Mouse (Mus musculus): ENCODE measurements around the gene Capn12.

The Capn12 gene

DNA sequence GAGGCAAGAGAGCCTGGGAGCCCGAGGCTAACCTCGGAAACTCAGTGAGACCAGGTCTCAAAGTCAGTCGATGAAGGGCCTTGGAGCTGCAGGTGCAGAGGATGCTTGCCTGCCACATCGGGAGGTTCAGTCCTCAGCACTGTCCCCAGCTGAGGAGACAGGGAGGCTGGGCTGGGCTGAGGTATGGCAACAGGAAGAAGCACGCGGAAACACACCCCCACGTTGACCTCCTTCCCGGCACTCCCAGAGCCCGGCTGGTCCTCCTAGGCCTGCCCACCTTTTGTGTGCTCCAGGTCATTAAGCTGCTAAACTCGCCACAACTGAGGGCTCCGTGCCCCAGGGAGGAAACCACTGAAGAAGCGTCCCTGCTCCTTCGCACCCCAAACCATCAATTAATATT lies at the start of gene Capn12:
TSS of gene Capn12 (plus strand) at position 224 of the 400 bp plus-strand sequence.
- no peak for DNase-seq (ENCODE audit: low read depth, low spot score)

DNA sequence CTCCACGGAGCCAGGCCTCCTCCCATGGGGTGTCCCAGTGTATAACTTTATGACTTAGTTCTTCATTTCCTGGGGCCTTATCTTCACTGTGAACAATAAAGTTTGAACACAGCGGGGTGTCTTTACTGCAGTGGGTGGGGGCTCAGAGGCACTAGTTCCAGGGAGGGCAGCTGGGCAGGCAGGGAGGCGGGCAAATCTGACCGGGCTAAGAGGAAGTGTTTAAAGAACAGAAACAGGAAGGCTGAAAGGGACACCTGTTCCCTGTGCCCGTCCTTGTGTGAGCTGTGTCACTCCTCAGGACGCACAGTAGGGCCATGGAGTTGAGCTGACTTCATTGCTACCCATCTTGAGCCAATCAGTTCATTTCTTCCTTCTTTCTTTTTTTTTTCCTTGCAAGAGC lies 49.1 kb upstream of the Capn12 start:
- no peak for DNase-seq (ENCODE audit: low read depth, low spot score)

DNA sequence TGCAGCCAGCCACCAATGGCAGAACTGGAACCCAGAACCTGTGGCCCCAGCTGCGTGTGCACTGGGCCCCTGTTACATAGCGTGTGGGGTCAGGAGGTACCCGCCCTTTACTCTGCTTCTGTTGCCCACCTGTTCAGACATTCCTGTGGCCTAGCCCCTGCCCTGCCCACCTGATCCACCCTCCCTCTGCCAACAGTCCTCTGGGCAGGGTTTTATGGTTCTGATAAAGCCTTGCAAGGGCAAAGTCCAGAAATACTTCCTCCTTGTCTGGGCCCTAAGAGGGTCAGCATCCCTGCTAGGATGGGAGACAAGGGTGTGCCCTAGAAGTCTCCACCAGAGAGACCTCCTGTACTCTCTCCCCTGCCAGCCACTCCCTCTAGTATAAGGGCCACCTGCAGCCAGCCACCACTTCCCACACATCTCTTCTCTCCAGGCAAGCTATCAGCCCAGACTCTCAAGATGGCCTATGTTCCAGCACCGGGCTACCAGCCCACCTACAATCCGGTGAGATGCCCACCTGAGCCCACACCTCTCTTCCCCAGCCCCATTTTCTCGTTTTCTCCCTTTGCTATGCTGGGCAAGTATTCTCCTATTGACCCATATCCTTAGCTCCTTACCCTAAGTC lies 47.4 kb upstream of the Capn12 start, which contains the start of gene Lgals4:
TSS of gene Lgals4 (plus strand) at position 132 of the 625 bp plus-strand sequence.
- no peak for DNase-seq (ENCODE audit: low read depth, low spot score)

DNA sequence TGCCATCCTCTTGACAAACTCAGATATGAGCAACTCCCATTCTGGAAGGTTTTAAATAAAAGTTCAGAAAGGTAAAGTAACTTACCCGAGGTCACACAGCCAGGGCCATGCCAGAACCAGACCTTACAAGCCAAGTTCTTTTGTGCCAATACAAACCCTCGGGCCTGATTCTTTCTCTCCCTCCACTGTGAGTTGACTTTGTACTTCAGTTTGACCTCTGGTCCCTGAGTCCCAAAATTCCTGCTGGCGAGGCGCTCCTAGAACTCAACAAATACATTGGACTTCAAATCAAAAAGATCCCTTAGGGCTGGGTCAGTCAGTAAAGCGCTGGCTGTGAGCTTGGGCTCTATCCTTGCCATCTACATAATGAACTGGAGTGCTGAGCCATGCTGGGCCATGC lies 44.3 kb upstream of the Capn12 start:
- DNase-seq (ENCODE audit: low read depth, low spot score), result no peak

DNA sequence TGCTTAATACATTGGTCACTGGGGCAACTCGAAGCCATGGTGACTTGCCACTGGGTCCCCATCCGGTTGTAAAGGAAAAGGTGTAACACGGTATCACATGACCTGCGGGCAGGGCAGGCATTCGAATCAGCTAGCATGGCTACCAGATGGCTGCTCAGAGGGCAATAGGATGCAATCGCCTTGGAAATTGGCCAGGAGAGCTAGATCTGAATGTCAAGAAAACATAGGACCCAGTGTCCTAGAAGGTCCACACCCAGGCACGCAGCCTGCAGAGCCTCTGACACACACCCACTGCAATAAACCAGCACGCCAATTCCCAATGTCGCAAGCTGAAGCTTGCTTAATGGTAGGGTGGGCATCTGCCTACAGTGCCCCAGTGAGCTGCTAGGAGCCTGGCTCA lies 42.9 kb upstream of the Capn12 start:
- no peak for DNase-seq (ENCODE audit: low read depth, low spot score)

DNA sequence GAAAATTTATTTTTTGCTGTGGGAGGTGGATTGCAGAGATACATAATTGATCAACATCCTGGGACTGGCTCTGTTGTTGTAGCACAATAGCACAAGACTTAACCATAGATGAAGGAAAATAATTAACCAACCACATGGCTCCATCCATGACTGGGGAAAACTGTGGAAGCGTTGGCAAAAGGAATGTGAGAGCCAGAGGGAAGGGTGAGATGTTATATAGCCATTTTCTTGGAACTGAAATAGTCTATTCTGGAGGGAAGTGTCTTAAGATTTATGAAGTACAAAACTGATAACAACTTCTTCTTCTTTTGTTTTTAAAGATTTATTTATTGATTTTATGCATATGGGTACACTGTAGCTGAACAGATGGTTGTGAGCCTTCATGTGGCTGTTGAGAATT lies 33.9 kb upstream of the Capn12 start:
- DNase-seq (ENCODE audit: low read depth, low spot score), result no peak

DNA sequence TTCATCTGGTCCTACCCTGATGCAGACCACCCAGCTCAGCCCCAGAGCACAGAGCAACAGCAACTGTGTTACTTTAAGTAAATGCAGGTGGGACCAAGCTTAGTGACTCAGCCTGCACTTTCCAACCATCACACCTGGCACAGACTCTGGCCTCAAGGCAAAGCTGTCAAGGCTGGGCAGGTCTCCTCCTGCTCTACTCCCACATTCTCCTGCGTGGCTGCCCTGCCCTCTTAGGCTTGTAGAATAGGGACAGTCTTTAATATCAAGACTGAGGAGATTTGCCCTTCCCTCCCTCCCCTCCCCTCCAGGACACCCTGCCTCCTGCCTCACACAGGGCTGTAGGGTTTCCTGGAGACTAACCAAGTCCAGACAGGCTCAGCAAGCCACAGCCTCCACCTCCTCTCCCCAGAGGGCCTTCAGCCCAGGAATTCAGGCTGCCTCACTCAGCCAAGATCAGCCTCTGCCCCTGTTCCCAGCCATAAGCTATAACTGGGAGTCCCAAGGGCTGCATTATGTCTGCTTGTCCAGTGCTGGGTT lies 31.5 kb upstream of the Capn12 start:
- no peak for DNase-seq (ENCODE audit: low read depth, low spot score)

DNA sequence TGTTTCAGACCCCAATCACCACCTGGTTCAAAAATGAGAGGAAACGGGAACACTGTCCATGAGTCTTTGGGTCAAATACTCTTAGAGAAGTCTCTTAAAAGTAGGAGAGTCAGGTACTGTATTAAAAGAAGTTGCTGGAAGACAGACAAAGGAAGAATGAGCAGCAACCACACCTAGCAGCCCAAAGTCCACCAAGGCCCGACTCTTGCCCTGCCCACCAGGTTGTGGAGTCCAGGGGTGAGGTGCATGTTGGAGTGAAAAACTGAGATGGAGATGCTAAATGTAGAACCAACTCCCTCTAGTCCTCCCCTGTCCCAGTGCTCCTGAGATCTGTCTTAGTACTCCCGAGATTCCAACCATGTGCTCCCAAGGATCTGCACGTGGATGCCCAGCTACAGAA lies 30.6 kb upstream of the Capn12 start:
- DNase-seq (ENCODE audit: low read depth, low spot score), result no peak

DNA sequence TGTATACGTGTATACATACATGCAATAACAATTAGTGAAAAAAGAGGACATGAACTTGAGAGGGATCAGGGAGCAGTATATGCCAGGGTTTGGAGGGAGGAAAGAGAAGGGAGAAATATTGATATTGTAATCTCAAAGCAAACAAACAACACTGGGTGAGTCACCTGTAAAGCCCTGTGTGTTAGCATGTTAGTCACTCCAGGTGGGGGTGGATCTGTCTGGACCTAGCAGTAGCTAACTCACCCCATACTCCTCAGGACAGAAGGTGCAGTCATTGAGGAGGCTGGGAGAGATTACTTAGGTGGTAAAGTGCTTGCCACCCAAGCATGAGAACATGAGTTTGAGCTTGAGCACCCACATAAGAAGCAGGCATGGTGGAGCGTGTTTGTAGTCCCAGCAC lies 21.3 kb upstream of the Capn12 start:
- no peak for DNase-seq (ENCODE audit: low read depth, low spot score)

DNA sequence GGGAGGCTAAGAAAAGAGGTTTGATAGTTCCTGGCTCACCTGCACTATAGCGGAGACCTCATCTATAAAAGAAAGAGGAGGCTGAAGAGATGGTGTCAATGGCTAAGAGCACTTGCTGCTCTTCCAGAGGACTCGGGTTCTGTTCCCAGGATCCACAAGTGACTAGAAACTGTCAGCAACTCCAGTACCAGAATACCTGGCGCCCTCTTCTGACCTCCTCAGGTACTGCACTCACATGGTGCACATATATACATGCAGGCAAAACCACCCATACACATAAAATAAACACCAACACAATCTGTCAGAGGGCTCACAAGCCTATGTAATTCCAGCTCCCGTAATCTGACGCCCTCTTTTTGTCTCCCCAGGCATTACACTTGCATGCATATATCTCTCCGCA lies 20.3 kb upstream of the Capn12 start:
- DNase-seq (ENCODE audit: low read depth, low spot score), result no peak

DNA sequence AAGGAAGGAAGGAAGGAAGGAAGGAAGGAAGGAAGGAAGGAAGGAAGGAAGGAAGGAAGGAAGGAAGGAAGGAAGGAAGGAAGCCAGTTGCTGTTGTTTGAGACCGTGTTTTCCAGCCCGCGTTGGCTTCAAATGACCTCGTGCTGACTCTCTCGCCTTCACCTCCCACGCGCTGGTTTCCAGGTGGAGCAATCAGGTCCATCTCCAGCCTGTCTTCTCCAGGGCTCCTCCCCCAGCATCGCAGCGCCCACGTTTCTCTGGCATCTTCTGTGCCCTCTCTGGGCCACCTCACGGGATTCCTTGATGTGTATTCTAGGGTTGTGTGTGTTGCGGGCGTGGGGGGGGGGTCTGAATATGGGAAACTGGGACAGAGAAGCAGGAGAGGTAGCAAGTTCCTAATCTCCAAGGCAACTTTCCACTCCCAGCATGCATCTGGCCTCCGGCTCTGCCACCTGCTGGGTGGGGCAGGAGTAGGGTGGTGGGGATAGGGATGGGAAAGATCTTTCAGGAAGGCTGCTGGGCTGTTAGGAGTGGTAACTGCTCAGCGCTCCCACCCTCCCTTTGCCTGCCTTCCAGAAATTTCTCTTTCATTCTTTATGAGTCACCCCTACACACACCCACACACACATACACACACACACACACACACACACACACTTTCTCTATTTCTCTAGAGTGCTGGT lies 18.3 kb upstream of the Capn12 start:
- DNase-seq (ENCODE audit: low read depth, low spot score), result no peak

DNA sequence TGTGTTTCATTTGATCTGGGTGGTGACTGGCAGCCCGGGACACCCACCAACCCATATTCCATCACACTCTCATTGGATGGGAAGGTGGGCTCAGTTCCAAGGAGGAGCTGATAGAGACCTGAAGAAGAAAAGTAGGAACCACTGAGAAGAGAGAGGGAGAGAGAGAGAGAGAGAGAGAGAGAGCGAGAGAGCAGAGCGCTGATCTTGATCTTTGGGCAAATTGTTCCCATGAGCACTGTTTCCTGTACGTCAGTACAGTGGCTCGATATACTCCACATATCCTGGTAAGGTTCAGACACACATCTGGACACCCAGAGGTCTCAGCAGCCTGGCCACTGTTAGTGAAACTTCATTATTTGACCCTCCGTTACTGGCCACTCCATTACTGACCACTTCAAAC lies 17.7 kb upstream of the Capn12 start, which contains the start of gene Lgals7:
TSS of gene Lgals7 (plus strand) at position 314 of the 400 bp plus-strand sequence.
- no peak for DNase-seq (ENCODE audit: low read depth, low spot score)

DNA sequence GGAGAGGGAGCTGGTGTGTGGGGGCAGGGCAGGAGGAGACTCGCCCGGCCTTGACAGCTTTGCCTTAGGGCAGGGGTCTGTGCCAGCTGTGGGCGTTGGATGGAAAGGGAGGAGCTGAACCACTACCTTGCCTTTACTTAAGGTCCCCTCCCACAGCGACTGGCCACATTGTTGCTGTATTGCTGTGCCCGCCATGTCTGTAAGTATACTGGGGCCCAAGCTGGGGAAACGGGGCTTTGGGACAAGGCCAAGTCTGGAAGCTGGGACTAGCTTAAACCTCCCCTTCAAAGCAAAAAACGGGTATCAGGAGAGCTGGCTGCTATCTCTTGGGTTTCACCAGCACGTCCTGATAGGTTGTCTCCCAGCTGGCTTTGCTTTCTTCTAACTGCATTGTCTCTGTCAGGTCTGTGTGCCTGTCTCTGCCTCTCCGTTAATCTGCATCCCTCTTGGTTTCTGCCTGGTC lies 16.9 kb upstream of the Capn12 start:
- no peak for DNase-seq (ENCODE audit: low read depth, low spot score)

DNA sequence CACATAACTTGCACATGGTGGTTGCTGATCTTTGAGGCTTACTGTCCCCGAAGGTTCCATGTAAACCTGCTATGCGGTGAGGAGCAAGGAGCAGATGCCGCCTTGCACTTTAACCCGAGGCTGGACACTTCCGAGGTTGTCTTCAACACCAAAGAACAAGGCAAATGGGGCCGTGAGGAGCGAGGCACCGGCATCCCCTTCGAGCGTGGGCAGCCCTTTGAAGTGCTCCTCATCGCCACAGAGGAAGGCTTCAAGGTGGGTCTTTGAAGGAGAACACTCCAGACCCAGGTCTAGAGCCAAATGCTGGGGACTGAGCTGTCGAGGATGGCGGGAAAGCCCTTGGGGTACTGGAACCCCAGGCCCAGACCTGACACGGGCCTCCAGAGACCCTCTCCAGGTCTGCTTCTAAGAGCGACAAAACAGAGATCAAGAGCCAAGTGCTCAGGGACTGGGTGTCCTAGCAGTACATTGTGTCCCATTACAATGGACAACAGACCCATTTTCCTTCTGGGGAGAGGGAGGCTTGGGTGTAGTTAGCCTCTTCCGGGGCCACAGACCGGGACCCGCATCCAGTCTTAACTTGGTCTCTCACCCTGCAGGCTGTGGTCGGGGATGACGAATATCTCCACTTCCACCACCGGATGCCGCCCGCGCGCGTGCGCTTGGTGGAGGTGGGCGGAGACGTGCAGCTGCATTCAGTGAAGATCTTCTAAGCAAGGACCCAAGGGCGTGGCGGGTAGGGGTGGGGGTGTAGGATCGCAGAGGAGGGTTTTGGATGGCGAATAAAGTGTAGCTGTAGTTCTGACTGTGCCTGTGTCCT lies 15.5 kb upstream of the Capn12 start:
- DNase-seq (ENCODE audit: low read depth, low spot score), result no peak

DNA sequence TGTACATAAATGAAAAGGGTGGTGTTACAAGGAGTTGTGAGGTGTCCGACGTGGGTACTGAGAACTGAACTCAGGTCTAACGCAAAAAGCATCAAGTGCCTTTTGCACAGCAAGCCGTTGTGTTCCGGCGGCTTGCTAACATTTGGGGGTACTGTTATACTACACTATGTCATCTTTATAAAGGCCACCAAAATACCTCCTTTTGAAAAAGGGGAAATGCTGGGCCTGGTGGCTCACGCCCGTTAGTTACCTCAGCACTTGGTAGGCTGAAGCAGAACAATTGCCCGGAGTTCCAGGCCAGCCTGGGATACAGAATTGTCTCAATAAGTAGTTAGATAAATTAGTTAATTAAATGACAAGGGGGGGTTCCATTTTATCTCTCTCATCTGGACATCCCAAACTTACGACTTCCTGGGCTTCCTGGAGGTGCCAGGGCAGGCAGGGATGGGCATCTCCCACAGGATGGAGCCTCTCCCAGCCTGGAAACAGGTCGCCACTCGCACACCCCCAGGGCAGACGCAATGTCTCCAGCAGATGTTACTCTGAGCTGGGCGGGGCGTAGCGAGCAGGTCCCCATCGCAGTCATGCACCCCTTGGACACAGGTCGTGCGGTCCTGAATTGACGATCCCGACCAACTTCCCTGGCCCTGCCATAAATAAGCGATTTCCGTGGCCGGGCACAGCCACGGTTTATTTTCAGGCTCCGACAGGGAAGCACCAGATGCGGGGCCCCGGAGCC lies 14.3 kb upstream of the Capn12 start:
- no peak for DNase-seq (ENCODE audit: low read depth, low spot score)

DNA sequence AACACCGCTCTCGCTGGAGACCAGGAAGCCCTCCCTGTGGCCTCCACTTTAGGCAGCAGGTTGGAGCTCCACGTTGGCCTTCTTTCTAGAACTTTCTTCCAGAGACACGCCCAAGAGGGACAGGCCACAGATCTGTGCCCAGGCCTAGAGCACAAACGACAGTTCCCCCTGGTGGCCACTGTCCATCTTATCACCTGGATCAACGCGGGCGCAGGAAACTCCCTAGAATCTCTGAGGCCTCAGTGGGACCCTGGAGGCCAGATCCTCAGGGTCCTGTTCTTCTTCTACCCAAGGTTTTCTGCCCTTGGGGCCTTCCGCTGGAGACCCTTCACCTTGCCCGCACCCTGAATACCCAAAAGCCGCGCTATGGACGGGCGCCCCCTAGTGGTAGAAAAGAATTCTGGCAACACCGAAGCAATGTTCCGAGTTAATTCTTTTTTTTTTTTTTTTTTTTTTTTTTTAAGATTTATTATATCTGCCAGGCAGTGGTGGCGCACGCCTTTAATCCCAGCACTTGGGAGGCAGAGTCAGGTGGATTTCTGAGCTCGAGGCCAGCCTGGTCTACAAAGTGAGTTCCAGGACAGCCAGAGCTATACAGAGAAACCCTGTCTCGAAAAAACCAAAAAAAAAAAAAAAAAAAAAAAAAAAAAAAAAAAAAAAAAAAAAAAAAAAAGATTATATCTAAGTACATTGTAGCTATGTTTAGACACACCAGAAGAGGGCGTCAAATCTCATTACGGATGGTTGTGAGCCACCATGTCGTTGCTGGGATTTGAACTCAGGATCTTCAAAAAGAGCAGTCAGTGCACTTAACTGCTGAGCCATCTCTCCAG lies 13.5 kb upstream of the Capn12 start:
- DNase-seq (ENCODE audit: low read depth, low spot score), result peak; percentile 61

DNA sequence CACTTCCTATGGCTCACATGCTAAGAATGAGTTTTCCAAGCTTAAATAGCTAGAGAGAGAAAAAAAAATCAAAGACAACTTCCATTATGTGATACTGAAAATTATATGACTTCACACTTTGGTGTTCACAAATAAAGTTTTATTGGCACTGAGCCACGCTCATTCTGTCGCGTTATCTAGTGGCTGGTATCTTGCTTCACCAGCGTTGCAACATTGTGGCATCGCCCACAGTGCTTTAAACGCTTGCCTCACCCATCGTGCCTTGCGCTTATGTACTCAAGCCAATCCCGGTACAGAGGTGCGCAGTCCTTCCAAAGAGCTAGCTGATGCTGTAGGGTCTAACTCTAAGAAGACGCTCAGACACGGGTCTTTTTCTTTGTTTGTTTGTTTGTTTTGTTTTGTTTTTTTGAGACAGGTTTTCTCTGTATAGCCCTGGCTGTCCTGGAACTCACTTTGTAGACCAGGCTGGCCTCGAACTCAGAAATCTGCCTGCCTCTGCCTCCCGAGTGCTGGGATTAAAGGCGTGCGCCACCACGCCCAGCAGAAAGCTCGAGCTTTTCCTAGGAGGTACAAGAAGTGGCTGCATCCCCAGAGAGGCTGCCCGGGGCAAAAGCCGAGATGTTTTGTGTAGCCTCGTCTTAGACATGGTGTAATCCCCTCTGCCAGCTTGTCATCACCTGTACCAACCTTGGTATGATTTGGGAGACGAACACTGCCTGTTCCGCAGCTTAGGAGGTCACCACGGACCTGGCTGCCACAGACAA lies 10.1 kb upstream of the Capn12 start:
- DNase-seq (ENCODE audit: low read depth, low spot score), result no peak

DNA sequence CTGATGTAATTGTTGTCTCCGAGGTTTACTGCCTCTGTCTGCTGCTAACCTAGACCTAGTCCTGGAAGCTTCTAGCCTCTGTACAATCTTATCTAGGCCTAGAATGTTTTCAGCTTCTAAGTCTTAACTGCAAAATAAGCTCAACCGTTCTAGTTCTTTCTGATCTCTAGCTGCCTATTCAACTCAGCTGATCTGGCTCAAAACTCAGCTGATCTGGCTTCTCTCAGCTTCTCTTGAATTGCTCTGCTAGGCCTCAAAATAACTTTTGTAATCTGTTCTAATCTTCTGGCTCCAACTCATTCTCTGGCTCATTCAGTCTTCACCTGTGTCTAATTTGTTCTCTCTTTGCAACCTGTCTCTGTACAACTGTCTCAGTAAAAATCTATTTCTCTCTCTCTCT lies 6.7 kb upstream of the Capn12 start:
- no peak for DNase-seq (ENCODE audit: low read depth, low spot score)

DNA sequence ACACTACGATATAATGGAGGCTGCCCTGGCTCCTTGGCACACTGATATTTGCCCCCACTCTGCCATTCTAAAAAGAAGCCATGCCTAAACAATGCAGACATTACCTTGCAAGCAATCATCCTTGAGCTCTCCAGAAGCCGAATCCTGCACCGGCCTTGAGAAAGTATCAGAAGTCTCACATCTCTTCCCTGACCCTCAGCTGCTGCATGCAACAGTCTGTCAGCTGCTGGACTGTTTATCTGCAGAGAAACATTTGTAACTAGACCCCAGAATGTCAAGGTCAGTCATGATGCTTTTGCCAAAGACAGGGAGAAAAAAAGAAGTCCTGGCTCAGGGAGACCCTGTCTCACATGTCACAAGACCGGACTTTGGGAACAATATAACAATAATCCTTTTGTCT lies 5.1 kb upstream of the Capn12 start:
- no peak for DNase-seq (ENCODE audit: low read depth, low spot score)

DNA sequence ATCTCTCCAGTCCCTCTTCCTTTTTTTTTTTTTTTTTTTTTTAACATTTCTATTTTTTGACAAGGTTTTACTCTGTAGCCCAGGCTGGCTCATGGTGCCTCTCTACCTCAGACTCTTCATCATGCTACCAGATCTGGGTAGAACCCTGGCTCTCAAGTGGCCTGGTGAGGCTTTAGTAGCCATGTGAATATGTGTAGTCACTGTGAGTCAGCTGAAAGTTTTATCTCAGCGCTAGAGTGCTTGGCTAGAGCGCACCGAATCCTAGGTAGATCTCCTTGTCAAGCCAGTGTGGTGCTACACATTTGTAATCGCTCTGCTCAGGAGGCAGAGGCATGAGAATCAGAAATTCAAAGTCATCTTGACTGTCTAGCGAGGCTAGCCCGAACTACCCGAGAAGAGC lies 4.1 kb upstream of the Capn12 start:
- peak; percentile 76 for DNase-seq (ENCODE audit: low read depth, low spot score)

Measured in c-Kit-negative CD71-positive TER-119-positive erythroid progenitor cells, embryonic 14.5 days (primary cell).